Mouse (Mus musculus) bone marrow macrophage, adult 2 months (primary cell): Measurements from ENCODE around the gene Cbr1. TPM values are rescaled to one million over a fixed set of nuclear protein-coding genes. Genes with fewer than 3 reads are reported as not detected.

Experiments
- H3K27ac ChIP-seq: 2 replicates; pipeline ENCODE4 v1.5.1; 2012; ENCODE audit warnings: low read depth, low read length; ENCODE audit not compliant: insufficient read depth
- H3K4me1 ChIP-seq: 2 replicates; pipeline ENCODE4 v1.6.1; 2012; ENCODE audit warnings: low read length; ENCODE audit not compliant: control insufficient read depth, insufficient read depth
- H3K4me3 ChIP-seq: 2 replicates; pipeline ENCODE4 v1.5.1; 2012; ENCODE audit warnings: mild to moderate bottlenecking, low read length, moderate library complexity; ENCODE audit not compliant: insufficient read depth
- CTCF ChIP-seq: IDR thresholded peaks from 2 replicates; pipeline ENCODE4 v1.5.1; 2012; ENCODE audit warnings: low read depth, mild to moderate bottlenecking, low read length, moderate library complexity
- POLR2A ChIP-seq: IDR thresholded peaks from 2 replicates; pipeline ENCODE4 v1.6.1; 2012; ENCODE audit warnings: mild to moderate bottlenecking, low read depth, low read length, borderline replicate concordance
- polyA plus RNA-seq: library from polyadenylated mRNA; stranded (reverse); fragments of >200 nt; gene quantifications from 2 replicates; pipeline ENCODE4 v1.2.4, GENCODE M21; 2012; ENCODE audit not compliant: missing spikeins, insufficient read depth, insufficient read length

Cbr1 gene
- 37.5 and 40.0 TPM in 2 replicates for polyA plus RNA-seq

- H3K4me3 ChIP-seq, result no peak within 1 kb of the TSS
- H3K27ac ChIP-seq, result no peak within 1 kb of the TSS
- peaks cover 5% of the 10 kb centered on the region for H3K4me1 ChIP-seq
- TF ChIP-seq POLR2A, result no peak
- no peak for TF ChIP-seq CTCF
Measured at GRCm38 (mm10) chr16:93605553-93605952, at the start of gene Cbr1. TSS of gene Cbr1 (plus strand) at chr16:93605853.

DNA sequence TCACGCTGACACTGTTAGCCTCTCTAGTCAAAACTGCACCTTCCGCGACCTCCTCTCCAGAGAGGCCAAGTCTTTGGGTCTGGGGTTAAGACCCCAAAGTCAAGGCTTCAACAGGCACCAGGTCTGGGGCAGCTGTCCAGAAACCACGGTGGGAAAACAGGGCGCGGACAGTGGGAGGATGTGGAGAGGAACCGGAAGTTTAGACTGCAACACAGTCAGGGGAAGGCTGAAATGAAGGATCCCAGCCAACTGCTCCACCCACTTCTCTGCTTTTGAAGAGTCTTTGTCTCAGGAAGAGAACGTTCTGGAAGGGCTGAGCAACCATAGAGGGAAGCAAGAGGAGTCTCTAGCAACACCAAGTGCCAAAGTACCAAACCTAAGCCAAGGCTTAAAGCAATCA, 48.0 kb upstream of the Cbr1 start:
- H3K27ac ChIP-seq, result no peak overlapping the region
- TF ChIP-seq CTCF (no peak), POLR2A (no peak)
- no peak overlapping the region for H3K4me3 ChIP-seq
- no peaks in the 10 kb centered on the region for H3K4me1 ChIP-seq

DNA sequence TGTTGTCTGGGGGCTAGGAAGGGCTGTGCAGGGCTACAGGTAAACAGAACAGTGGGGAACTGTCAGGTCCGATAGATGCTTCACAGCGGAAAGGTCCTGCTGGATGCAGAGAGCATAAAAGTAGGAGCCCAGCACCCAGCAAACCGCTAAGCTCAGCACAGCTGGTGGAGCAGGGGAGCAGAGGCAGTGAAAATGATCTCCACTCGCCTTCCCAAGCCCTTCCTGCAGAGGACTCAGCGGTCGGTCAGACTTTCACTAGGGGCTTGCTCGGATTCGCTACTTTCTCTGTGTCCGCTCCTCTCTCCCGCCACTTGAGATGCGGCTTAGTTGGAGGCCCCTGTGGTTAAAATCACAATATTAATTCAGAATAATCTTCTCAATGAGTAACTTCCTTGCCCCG, 47.2 kb upstream of the Cbr1 start:
- H3K27ac ChIP-seq, result no peak overlapping the region
- H3K4me1 ChIP-seq, result no peaks in the 10 kb centered on the region
- TF ChIP-seq CTCF (no peak), POLR2A (no peak)
- no peak overlapping the region for H3K4me3 ChIP-seq

DNA sequence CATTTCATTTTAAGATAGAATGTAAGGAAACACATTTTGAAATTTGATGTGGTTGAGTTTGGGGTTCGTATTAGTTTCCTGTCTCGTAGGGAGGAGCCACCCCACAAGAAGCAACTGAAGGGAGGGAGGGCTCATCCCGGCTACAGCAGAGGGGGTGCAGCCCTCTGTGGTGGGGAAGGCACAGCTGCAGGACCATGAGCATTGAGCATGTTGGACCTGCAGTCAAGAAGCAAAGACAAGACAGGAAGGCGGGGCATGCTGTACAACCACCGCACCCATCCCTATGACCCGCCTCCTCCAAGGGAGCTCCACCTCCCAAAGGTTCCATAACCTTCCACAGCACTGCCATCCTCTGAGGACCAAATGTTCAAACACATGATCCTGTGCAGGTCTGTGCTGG, 33.3 kb upstream of the Cbr1 start:
- Histone ChIP-seq H3K27ac (no peak overlapping the region), H3K4me1 (no peaks in the 10 kb centered on the region), H3K4me3 (no peak overlapping the region)
- TF ChIP-seq CTCF (no peak), POLR2A (no peak)

- Histone ChIP-seq H3K27ac (no peak overlapping the region), H3K4me3 (no peak overlapping the region)
Measured at GRCm38 (mm10) chr16:93573434-93573833, 32.2 kb upstream of the Cbr1 start.

GRCm38 (mm10) chr16:93574521-93575191, 31.0 kb upstream of the Cbr1 start:
- TF ChIP-seq CTCF, result no peak
- TF ChIP-seq POLR2A, result no peak
- Histone ChIP-seq H3K4me3 (no peak overlapping the region), H3K4me1 (no peaks in the 10 kb centered on the region), H3K27ac (no peak overlapping the region)

More at GRCm38 (mm10) chr16:93573434-93573833, 32.2 kb upstream of the Cbr1 start:
- no peak for TF ChIP-seq POLR2A
- no peak for TF ChIP-seq CTCF
- no peaks in the 10 kb centered on the region for H3K4me1 ChIP-seq

GRCm38 (mm10) chr16:93575574-93575973, 30.1 kb upstream of the Cbr1 start:
- no peaks in the 10 kb centered on the region for H3K4me1 ChIP-seq

GRCm38 (mm10) chr16:93576412-93577082, 29.1 kb upstream of the Cbr1 start:
- peak; percentile 82 for TF ChIP-seq CTCF
- no peak for TF ChIP-seq POLR2A
- no peaks in the 10 kb centered on the region for H3K4me1 ChIP-seq
- no peak overlapping the region for H3K27ac ChIP-seq
- H3K4me3 ChIP-seq, result no peak overlapping the region

More at GRCm38 (mm10) chr16:93575574-93575973, 30.1 kb upstream of the Cbr1 start:
- no peak overlapping the region for H3K4me3 ChIP-seq
- H3K27ac ChIP-seq, result no peak overlapping the region
- no peak for TF ChIP-seq POLR2A
- TF ChIP-seq CTCF, result no peak

- no peak overlapping the region for H3K4me3 ChIP-seq
- no peaks in the 10 kb centered on the region for H3K4me1 ChIP-seq
- TF ChIP-seq POLR2A (no peak), CTCF (no peak)
- no peak overlapping the region for H3K27ac ChIP-seq
Measured at GRCm38 (mm10) chr16:93578346-93579005, 27.2 kb upstream of the Cbr1 start.

DNA sequence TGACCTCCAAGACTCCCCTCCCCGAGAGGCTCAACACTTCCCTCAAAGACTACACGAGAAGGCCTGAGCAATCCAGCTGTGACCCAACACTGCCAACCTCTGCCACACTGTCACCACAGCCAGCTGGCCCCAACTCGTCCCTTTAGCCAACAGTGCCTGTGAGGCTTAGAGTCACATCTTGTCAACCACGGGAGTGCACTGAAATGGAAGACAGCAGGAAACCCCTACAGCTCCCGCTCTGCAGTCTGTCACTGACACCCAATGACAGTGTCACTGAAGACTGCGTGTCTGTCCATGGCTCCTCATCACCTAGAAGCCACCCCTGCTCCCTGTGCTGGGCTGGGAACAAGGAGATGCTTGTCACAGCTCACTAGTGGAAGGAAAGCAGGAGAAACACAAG, 24.5 kb upstream of the Cbr1 start:
- Histone ChIP-seq H3K4me3 (no peak overlapping the region), H3K27ac (no peak overlapping the region), H3K4me1 (peaks cover 6% of the 10 kb centered on the region; the same call in 1 of the 2 replicates)
- TF ChIP-seq POLR2A (no peak), CTCF (no peak)
